Mouse (Mus musculus) heart, adult 18-20 months (tissue): ENCODE measurements around the gene Hoxb8. TPM values are rescaled to one million over a fixed set of nuclear protein-coding genes. Genes with fewer than 3 reads are reported as not detected.

ENCODE experiments used
- DNase-seq, 2 experiments: peaks; one replicate each; pipeline ENCODE4 v3.0.0; 2021 to 2022; ENCODE audit warnings: mixed read lengths in 1 of 2
- total RNA-seq, 2 experiments: library from RNA; stranded (reverse); gene quantifications; 2 replicates each; pipeline ENCODE4 v1.2.3; 2021

Gene Hoxb8
- total RNA-seq, 2 experiments from 2014 or later = not detected

DNA sequence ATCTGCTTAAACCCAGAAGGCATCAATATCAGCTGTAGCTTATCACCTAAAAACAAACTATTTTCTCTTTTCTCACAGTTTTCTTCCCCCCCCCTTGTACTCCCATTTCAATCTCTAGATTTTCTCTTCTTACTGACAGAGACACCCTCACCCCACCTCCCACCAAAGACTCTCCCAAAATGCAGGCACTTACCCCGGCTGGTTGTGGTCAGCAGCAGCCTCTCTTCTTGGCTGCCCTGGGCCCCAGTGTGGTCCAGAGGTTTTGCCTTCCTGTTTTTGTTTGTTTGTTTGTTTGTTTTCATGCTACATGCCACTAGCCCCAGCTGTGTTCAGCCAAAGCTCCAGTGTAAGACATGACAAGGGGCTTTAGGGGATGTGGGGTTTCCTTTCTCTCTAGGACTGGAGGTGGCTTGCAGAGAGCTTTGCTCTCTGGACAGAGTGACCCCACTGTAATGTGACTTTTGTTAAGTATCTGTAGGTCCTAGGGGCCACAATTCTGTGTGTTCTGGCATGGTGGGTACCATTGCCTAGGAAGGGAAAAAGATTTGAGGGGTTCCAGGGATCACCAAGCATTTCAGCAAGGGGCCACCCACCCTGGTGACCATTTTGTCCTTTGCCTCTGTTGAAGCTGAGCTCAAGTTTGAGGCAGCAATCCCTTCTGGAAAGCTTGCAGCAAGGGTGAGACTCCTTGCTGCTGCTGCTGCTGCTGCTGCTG lies 13.5 kb upstream of the Hoxb8 start:
- DNase-seq = no peak

DNA sequence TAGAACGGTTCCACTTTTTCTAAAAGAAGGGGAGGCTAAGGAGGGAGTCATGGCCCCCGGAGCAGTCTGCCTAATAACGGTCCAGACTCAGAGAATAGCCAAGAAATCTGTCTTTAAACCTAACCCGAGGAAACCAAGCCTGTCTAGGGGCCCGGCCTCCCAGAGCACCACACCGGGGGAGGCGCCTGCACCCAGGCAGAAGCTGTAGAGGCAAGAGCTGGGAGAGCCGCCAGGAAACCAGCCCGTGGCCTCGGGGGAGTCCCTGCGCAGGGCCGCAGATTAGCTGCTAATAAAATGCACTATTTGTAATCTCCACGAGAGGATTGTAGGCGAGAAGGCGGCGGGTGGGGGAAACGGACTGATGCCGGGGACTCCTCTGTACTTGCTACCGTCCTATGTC lies 11.8 kb upstream of the Hoxb8 start:
- peak in 1 of 2 experiments; percentile 40 for DNase-seq

- no peak for DNase-seq
These were observed 10.6 kb upstream of the Hoxb8 start, which contains the start of gene Hoxb9 for GRCm38 (mm10) chr11:96270996-96271540. Gene Hoxb9, plus strand, starts transcription at chr11:96271457.

DNA sequence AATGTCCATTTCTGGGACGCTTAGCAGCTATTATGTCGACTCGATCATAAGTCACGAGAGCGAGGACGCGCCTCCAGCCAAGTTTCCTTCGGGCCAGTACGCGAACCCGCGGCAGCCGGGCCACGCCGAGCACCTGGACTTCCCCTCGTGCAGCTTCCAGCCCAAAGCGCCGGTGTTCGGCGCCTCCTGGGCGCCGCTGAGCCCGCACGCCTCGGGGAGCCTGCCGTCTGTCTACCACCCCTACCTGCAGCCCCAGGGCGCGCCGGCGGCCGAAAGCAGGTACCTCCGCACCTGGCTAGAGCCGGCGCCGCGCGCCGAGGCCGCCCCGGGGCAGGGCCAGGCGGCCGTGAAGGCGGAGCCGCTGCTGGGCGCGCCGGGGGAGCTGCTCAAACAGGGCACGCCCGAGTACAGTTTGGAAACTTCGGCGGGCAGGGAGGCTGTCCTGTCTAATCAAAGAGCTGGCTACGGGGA lies 10.1 kb upstream of the Hoxb8 start:
- DNase-seq = no peak

DNA sequence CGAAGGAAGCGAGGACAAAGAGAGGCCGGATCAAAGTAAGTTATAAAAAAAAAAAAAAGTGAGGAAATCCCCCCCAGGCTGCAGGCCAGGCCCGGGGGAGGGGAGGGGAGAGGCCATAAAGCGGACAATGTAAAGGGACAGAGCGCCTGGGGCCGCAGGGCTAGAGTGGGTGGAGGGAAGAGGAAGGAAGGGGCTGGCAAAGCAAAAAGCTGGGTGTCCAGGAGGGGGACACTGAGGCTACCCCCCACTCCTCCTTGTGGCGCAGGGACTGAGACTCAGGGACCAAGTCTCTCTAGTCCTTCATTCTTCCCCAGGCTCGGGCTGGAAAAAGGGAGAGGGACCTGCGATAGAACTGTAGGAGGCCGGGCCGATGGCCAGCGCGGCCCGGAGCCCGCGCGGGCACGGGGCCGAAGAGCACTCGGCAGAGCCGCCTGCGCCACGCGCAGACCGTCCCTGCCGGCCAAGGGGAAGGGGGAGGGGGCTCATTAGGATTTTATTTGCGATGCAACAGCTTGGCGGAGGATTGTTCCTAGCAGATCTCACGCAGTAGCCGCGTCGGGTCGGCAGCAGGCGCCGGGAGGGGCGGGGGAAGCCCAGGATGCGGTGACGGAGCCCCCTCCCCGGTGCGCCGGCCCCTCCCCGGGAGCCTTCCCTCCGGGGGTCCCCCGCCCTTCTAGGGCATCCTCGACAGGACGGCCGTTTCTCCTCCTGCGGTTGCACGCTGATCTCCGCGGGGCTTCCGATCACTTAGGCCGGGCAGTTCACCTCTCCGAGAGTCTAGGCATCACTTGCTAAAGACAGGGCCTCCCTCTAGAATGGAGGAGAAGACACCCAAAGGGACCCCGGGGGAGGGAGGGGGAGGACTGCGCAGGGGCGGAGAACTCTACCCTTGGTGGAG lies 9.4 kb upstream of the Hoxb8 start:
- DNase-seq = no peak

DNA sequence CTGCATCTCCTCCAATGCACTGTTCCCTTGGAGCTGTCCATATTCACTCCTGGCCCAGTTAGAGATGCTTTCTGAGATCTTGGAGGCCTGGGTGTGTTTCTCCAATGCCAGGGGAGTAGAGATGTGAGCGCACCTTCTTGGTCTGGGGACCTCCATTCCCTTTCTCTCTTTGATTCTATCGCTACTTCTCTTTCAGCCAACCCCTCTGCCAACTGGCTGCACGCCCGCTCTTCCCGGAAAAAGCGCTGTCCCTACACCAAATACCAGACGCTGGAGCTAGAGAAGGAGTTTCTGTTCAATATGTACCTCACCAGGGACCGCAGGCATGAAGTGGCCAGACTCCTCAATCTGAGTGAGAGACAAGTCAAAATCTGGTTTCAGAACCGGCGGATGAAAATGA lies 7.3 kb upstream of the Hoxb8 start:
- DNase-seq = no peak

- no peak for DNase-seq
These were observed 5.8 kb upstream of the Hoxb8 start for GRCm38 (mm10) chr11:96275896-96276295.

GRCm38 (mm10) chr11:96277151-96278044 lies 4.3 kb upstream of the Hoxb8 start:
- no peak for DNase-seq

DNA sequence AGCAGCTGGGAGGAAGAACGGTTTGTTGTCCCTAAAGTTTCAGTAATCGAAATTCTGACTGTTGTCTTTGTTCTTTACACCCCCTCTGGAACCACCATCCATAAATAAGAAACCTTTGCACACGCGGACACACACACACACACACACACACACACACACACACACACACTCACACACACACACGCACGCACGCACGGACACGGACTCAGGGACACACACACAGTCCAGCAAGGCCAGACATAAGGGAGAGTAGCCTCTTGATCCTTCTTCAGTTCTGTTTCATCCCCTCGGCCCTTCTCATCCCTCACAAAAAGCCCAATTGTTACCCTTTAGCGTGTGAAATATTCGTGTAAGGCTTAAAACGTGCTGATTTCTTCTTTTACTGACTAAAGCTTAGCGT lies 3.4 kb upstream of the Hoxb8 start:
- no peak for DNase-seq

DNA sequence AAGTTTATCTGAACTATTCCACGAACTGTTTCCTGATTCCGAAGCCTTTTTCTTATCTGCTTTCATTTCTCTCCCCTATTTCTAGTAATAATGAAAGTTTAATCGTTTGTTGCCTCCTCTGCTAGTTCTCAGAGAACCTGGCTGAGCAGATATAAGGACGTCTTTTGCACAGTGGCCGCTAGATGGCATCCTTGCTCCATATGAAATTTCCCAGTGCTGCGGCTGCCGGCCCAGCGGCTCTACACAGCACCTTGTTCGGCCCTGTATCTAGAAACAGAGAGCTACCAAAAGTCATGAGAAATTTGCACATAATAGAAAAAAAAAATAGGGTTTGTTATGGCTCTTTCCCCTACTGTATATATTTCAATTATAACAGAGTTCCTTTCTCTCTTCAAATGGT lies 2.9 kb upstream of the Hoxb8 start:
- DNase-seq = peak; percentile 79 to 90

DNA sequence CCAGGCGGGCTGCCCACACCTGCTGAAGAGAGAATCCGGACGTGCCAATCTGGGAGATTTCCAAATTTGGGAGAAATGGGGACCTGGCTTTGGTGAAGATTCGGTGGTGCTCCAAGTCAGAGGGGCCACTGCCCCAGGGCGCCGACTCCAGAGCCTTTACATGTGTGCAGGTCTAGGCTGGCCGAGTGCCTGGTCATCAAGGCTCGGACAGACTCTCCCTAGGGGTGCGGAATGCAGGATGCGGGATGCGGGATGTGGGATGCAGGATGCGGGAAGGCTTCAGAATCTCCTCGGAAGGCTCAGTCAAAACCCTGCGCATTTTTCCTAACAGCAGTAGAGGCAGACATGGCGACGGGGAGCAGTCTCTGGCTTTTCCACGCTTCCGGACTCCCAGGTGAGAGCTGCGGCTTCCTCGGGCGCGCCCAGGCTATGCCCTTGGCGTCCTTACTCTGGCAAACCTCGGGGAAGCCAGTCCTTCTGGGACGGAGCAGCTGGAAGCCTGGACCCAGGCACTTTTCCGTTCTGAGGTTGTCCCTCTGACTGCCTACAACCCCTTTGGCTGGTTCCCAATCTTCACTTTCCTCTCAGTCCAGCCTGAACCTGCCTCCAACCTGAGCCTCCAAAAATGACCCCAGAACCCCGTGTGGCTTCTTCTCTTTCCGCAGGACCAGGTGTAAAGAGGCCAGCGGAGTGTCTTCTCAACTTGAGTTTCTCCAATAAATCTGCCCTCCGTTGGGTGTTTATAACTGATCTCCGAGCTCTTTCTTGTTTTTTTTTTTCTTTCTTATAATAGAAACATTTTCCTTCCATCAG lies 2.1 kb upstream of the Hoxb8 start:
- no peak for DNase-seq

- no peak for DNase-seq
These were observed 1.0 kb upstream of the Hoxb8 start for GRCm38 (mm10) chr11:96280399-96281378.

DNA sequence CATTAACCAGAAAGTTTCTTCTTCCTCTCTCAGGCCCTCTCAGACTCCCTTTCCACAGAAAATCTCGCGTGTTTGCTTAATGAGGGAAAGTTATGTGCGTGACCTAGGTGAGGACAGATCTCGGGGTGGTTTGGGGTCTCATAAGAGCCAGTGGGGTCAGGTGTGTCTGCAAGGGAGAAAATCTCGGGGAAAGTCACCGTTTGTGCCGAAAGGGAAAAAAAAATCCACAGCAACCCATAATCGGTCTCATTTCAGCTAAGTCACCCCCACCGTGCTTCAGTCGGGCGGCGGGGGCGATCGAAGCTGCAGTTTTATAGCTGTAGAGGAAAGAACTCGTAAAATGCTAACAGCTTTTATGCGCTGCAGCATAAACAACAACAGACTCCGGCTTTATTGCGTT lies 309 bp upstream of the Hoxb8 start:
- DNase-seq = no peak

DNA sequence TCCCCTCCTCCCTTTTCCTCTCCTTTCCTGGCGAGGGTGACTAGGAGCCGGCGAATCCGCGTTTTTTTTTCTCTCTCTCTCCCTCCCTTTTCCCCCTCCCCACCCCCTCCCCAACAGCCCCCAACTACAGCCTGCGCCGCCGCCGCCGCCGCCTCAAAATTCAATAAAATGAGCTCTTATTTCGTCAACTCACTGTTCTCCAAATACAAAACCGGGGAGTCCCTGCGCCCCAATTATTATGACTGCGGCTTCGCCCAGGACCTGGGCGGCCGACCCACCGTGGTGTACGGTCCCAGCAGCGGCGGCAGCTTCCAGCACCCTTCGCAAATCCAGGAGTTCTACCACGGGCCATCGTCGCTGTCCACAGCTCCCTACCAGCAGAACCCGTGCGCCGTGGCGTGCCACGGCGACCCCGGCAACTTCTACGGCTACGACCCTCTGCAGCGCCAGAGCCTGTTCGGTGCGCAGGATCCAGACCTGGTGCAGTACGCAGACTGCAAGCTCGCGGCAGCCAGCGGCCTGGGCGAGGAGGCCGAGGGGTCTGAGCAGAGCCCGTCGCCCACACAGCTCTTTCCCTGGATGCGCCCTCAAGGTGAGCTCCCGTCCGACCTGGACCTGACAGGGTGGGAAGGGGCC lies 1.2 kb downstream of the Hoxb8 start:
- no peak for DNase-seq

DNA sequence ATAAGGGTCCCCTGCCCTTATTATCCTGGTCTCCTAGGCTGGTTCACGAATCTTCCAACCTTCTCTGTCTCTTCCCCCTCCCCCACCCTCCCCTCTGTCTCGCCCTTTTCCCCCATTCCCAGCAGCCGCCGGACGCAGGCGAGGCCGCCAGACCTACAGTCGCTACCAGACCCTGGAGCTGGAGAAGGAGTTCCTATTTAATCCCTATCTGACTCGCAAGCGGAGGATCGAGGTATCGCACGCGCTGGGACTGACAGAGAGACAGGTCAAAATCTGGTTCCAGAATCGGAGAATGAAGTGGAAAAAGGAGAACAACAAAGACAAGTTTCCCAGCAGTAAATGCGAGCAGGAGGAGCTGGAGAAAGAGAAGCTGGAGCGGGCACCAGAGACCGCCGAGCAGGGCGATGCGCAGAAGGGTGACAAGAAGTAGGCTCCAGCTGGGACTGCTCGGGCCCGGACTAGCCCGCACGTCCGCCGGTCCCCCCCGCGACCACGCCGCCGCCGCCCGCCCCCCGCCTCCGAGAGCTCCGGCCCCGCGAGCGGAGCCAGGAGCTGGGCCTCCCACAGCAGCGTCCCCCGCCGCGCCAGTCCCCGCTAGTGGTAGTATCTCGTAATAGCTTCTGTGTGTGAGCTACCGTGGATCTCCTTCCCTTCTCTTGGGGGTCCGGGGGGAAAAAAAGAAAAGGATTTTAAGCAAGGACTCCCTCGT lies 2.5 kb downstream of the Hoxb8 start:
- DNase-seq = peak in 1 of 2 experiments; percentile 47

DNA sequence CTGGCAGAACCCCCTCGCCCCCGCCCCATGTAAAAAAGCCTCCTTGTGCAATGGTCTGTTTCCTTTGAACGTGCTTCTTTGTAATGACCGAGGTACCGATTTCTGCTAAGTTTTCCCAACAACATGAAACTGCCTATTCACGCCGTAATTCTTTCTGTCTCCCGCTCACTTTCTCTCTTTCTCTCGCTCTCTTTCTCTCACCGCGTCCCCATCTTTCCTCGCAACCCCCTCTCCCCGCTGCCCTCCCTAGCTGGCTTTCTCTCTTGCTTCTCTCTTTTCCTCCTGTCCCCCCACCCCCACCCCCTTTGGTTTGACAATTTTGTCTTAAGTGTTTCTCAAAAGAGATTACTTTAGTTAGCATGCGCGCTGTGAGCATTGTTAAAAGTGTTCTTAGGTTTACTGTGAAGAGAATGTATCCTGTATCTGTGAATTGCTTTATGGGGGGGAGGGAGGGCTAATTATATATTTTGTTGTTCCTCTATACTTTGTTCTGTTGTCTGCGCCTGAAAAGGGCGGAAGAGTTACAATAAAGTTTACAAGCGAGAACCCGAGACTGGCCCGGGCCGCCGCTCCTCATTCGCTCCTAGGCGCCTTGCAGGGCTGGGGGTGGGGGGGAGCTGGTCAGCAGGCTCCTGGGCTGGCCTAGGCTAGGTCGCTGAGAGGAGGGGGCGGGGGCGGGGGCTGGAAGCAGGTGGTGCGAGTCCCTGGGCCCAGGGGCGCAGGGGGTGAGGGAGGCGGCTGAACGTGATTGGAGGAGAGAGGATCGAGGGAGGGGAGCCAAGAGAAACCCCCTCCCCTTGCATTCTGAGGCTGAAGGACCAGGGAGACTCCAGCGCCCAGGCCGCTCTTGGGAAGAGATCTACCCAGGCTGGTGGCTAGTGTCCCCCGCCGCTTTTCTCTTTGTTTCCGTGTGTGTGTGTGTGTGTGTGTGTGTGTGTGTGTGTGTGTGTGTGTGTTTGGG lies 3.3 kb downstream of the Hoxb8 start:
- DNase-seq = no peak
